Mouse (Mus musculus): ENCODE measurements around the gene 1810046K07Rik.

The 1810046K07Rik gene

GRCm38 (mm10) chr9:51328731-51329130 is at the start of gene 1810046K07Rik:
TSS of gene 1810046K07Rik (minus strand) at chr9:51328917.
- no peak for DNase-seq (ENCODE audit: low spot score in 2 of 2)

GRCm38 (mm10) chr9:51369560-51369959 is 40.8 kb upstream of the 1810046K07Rik start:
- no peak for DNase-seq (ENCODE audit: low spot score in 2 of 2)

GRCm38 (mm10) chr9:51367124-51367523 is 38.4 kb upstream of the 1810046K07Rik start:
- no peak for DNase-seq (ENCODE audit: low spot score in 2 of 2)

- no peak for DNase-seq (ENCODE audit: low spot score in 2 of 2)
Measured at GRCm38 (mm10) chr9:51364059-51364458, 35.3 kb upstream of the 1810046K07Rik start.

- DNase-seq (ENCODE audit: low spot score in 2 of 2) = no peak
Measured at GRCm38 (mm10) chr9:51353511-51353910, 24.8 kb upstream of the 1810046K07Rik start.

GRCm38 (mm10) chr9:51352896-51353295 is 24.2 kb upstream of the 1810046K07Rik start:
- DNase-seq (ENCODE audit: low spot score in 2 of 2) = no peak

- DNase-seq (ENCODE audit: low spot score in 2 of 2) = no peak
Measured at GRCm38 (mm10) chr9:51349422-51349821, 20.7 kb upstream of the 1810046K07Rik start.

- no peak for DNase-seq (ENCODE audit: low spot score in 2 of 2)
Measured at GRCm38 (mm10) chr9:51345768-51346167, 17.1 kb upstream of the 1810046K07Rik start.

GRCm38 (mm10) chr9:51335294-51336010 is 6.7 kb upstream of the 1810046K07Rik start:
- peak; percentile 16 to 37 for DNase-seq (ENCODE audit: low spot score in 2 of 2)

- no peak for DNase-seq (ENCODE audit: low spot score in 2 of 2)
Measured at GRCm38 (mm10) chr9:51331449-51332238, 2.9 kb upstream of the 1810046K07Rik start.

- DNase-seq (ENCODE audit: low spot score in 2 of 2) = no peak
Measured at GRCm38 (mm10) chr9:51327555-51327903, 1.2 kb downstream of the 1810046K07Rik start.

GRCm38 (mm10) chr9:51326619-51327554 is 1.8 kb downstream of the 1810046K07Rik start:
- no peak for DNase-seq (ENCODE audit: low spot score in 2 of 2)

GRCm38 (mm10) chr9:51324406-51325065 is 4.2 kb downstream of the 1810046K07Rik start:
- DNase-seq (ENCODE audit: low spot score in 2 of 2) = no peak

GRCm38 (mm10) chr9:51320096-51320495 is 8.6 kb downstream of the 1810046K07Rik start:
- DNase-seq (ENCODE audit: low spot score in 2 of 2) = no peak

- DNase-seq (ENCODE audit: low spot score in 2 of 2) = no peak
Measured at GRCm38 (mm10) chr9:51318246-51318645, 10.5 kb downstream of the 1810046K07Rik start.

GRCm38 (mm10) chr9:51317322-51317721 is 11.4 kb downstream of the 1810046K07Rik start:
- DNase-seq (ENCODE audit: low spot score in 2 of 2) = no peak

- DNase-seq (ENCODE audit: low spot score in 2 of 2) = no peak
Measured at GRCm38 (mm10) chr9:51315402-51316063, 13.2 kb downstream of the 1810046K07Rik start.

GRCm38 (mm10) chr9:51312554-51313317 is 16.0 kb downstream of the 1810046K07Rik start:
- no peak for DNase-seq (ENCODE audit: low spot score in 2 of 2)

GRCm38 (mm10) chr9:51310515-51310914 is 18.2 kb downstream of the 1810046K07Rik start:
- DNase-seq (ENCODE audit: low spot score in 2 of 2) = no peak

GRCm38 (mm10) chr9:51306351-51306750 is 22.4 kb downstream of the 1810046K07Rik start:
- no peak for DNase-seq (ENCODE audit: low spot score in 2 of 2)

Data from spleen, postnatal 14 days (tissue).